Mouse (Mus musculus): Measurements from ENCODE around the gene Btbd35f18. TPM values are rescaled to one million over a fixed set of nuclear protein-coding genes. Genes with fewer than 3 reads are reported as not detected.
"Not testable (repeated sequence)": the region's sequence is repeated elsewhere in the genome, so short reads cannot be mapped to it uniquely, and the experiment has no call there.

Btbd35f18 gene
- polyA plus RNA-seq (2015; fragmentation: Nextera tagmentation; extraction: Ambion mirVana) = not detected in 2 replicates

- not testable (repeated sequence) for H3K9me3 ChIP-seq (replicated peaks); H3K36me3 ChIP-seq; H3K9ac ChIP-seq; H3K27me3 ChIP-seq; H3K4me2 ChIP-seq; H3K27ac ChIP-seq; H3K4me3 ChIP-seq; ATAC-seq (replicated peaks; ENCODE audit: insufficient number of reproducible peaks, insufficient read depth, low FRiP score, low read depth); H3K4me1 ChIP-seq (replicated peaks)
- no CpG with 5 or more reads among the region's 3 CpGs for WGBS
These were observed at the start of gene Btbd35f18 for GRCm38 (mm10) chrX:3699933-3700332. Gene Btbd35f18 (plus strand): TSS chrX:3700233.

Other genes with a start within 250 kb of the Btbd35f18 start
- gene Btbd35f10, start 52.7 kb downstream of the Btbd35f18 start, polyA plus RNA-seq (2015; fragmentation: Nextera tagmentation; extraction: Ambion mirVana) = not detected in 2 replicates